Mouse (Mus musculus): ENCODE data around the gene Nudc. TPM values are rescaled to one million over a fixed set of nuclear protein-coding genes. Genes with fewer than 3 reads are reported as not detected.

Nudc gene
- polyA plus RNA-seq, 1 experiment, result 231 TPM

DNA sequence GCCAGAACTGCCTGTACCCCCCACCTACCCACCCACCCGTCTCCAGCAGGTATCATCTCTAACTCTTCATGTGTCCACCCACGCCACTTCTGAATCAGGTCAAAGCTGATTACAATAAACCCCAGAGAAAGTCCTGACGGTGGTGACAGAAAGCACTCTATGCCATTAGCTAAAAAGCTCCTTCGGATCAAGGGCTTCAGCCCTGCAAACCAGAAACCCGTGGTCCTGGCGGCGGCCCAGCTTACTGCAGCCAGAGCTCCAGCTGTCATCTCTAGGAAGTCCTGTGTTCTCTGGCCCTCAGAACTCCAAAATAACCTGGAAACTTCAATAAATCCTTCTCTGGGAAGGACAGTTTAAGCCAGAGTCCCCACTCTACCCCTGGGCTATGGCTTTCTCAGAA is 50.1 kb downstream of the Nudc start:
- no peak for TF ChIP-seq POLR2A (IDR thresholded peaks at IDR 0.05; ENCODE audit: borderline replicate concordance, insufficient read depth, low read length)
- no peak for TF ChIP-seq CTCF (IDR thresholded peaks at IDR 0.05; ENCODE audit: borderline replicate concordance, insufficient read depth, low read depth, low read length)
- H3K4me1 ChIP-seq (ENCODE audit: control insufficient read depth, insufficient read depth, low read length), result peaks cover 9% of the 10 kb centered on the region
- peak; percentile 70 to 71 for DNase-seq
- H3K27me3 ChIP-seq (ENCODE audit: control insufficient read depth, insufficient read depth, low read length), result no peaks in the 10 kb centered on the region
- peak overlapping the region; percentile 92 for H3K4me3 ChIP-seq (replicated peaks; ENCODE audit: insufficient read depth, low read depth, low read length)
- 7% methylated on average over 7 of the region's 7 CpGs for WGBS
- peak overlapping the region; percentile 95 for H3K27ac ChIP-seq (ENCODE audit: insufficient read depth, low read length)

GRCm38 (mm10) chr4:133494867-133495266 is 50.9 kb downstream of the Nudc start:
- Histone ChIP-seq H3K4me3 (replicated peaks; ENCODE audit: insufficient read depth, low read depth, low read length) (no peak overlapping the region), H3K27ac (ENCODE audit: insufficient read depth, low read length) (no peak overlapping the region), H3K4me1 (ENCODE audit: control insufficient read depth, insufficient read depth, low read length) (peaks cover 9% of the 10 kb centered on the region), H3K27me3 (ENCODE audit: control insufficient read depth, insufficient read depth, low read length) (no peaks in the 10 kb centered on the region)
- TF ChIP-seq POLR2A (IDR thresholded peaks at IDR 0.05; ENCODE audit: borderline replicate concordance, insufficient read depth, low read length) (no peak), CTCF (IDR thresholded peaks at IDR 0.05; ENCODE audit: borderline replicate concordance, insufficient read depth, low read depth, low read length) (no peak)
- WGBS, result 70% methylated on average over 4 of the region's 4 CpGs
- no peak for DNase-seq

GRCm38 (mm10) chr4:133494432-133494831 is 51.4 kb downstream of the Nudc start:
- TF ChIP-seq CTCF (IDR thresholded peaks at IDR 0.05; ENCODE audit: borderline replicate concordance, insufficient read depth, low read depth, low read length) (peak; percentile 81), POLR2A (IDR thresholded peaks at IDR 0.05; ENCODE audit: borderline replicate concordance, insufficient read depth, low read length) (no peak)
- H3K27ac ChIP-seq (ENCODE audit: insufficient read depth, low read length), result no peak overlapping the region
- H3K4me3 ChIP-seq (replicated peaks; ENCODE audit: insufficient read depth, low read depth, low read length), result peak overlapping the region; percentile 54
- H3K27me3 ChIP-seq (ENCODE audit: control insufficient read depth, insufficient read depth, low read length), result no peaks in the 10 kb centered on the region
- WGBS, result 1% methylated on average over 12 of the region's 12 CpGs
- DNase-seq, result peak; percentile 79 to 89
- H3K4me1 ChIP-seq (ENCODE audit: control insufficient read depth, insufficient read depth, low read length), result peaks cover 10% of the 10 kb centered on the region

GRCm38 (mm10) chr4:133493895-133494294 is 51.9 kb downstream of the Nudc start:
- WGBS, result 20% methylated on average over 9 of the region's 12 CpGs
- Histone ChIP-seq H3K27me3 (ENCODE audit: control insufficient read depth, insufficient read depth, low read length) (no peaks in the 10 kb centered on the region), H3K27ac (ENCODE audit: insufficient read depth, low read length) (no peak overlapping the region), H3K4me3 (replicated peaks; ENCODE audit: insufficient read depth, low read depth, low read length) (peak overlapping the region; percentile 54), H3K4me1 (ENCODE audit: control insufficient read depth, insufficient read depth, low read length) (peaks cover 13% of the 10 kb centered on the region)
- TF ChIP-seq CTCF (IDR thresholded peaks at IDR 0.05; ENCODE audit: borderline replicate concordance, insufficient read depth, low read depth, low read length), result no peak
- TF ChIP-seq POLR2A (IDR thresholded peaks at IDR 0.05; ENCODE audit: borderline replicate concordance, insufficient read depth, low read length), result no peak
- no peak for DNase-seq

DNA sequence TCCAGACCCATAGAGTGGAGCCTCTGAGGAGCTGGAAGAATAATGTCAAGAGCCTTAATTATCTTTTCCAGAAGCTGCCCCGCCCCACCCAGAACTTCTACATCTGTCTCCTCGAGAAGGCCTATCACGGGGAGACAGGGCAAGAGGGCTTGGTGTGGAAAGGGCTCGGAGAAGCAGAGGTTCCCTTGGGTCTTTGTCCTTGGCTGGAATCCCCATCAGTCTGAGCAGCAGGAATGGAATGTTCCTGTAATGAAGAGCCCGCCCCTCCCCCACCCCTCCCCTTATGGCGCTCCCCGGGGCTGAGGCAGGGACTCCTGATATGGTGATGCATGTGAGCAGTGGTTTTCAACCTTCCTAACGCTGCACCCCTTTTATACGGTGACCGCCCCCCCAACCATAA is 54.0 kb downstream of the Nudc start:
- no peak overlapping the region for H3K27ac ChIP-seq (ENCODE audit: insufficient read depth, low read length)
- DNase-seq, result no peak
- WGBS, result 45% methylated on average over 10 of the region's 10 CpGs
- TF ChIP-seq CTCF (IDR thresholded peaks at IDR 0.05; ENCODE audit: borderline replicate concordance, insufficient read depth, low read depth, low read length), result no peak
- TF ChIP-seq POLR2A (IDR thresholded peaks at IDR 0.05; ENCODE audit: borderline replicate concordance, insufficient read depth, low read length), result no peak
- H3K27me3 ChIP-seq (ENCODE audit: control insufficient read depth, insufficient read depth, low read length), result no peaks in the 10 kb centered on the region
- peaks cover 13% of the 10 kb centered on the region for H3K4me1 ChIP-seq (ENCODE audit: control insufficient read depth, insufficient read depth, low read length)
- no peak overlapping the region for H3K4me3 ChIP-seq (replicated peaks; ENCODE audit: insufficient read depth, low read depth, low read length)

- Histone ChIP-seq H3K27me3 (ENCODE audit: control insufficient read depth, insufficient read depth, low read length) (no peaks in the 10 kb centered on the region), H3K27ac (ENCODE audit: insufficient read depth, low read length) (no peak overlapping the region), H3K4me3 (replicated peaks; ENCODE audit: insufficient read depth, low read depth, low read length) (no peak overlapping the region), H3K4me1 (ENCODE audit: control insufficient read depth, insufficient read depth, low read length) (peaks cover 6% of the 10 kb centered on the region)
- 37% methylated on average over 4 of the region's 4 CpGs for WGBS
- no peak for TF ChIP-seq CTCF (IDR thresholded peaks at IDR 0.05; ENCODE audit: borderline replicate concordance, insufficient read depth, low read depth, low read length)
- no peak for TF ChIP-seq POLR2A (IDR thresholded peaks at IDR 0.05; ENCODE audit: borderline replicate concordance, insufficient read depth, low read length)
- no peak for DNase-seq
These were observed 56.1 kb downstream of the Nudc start for GRCm38 (mm10) chr4:133489489-133490245.

DNA sequence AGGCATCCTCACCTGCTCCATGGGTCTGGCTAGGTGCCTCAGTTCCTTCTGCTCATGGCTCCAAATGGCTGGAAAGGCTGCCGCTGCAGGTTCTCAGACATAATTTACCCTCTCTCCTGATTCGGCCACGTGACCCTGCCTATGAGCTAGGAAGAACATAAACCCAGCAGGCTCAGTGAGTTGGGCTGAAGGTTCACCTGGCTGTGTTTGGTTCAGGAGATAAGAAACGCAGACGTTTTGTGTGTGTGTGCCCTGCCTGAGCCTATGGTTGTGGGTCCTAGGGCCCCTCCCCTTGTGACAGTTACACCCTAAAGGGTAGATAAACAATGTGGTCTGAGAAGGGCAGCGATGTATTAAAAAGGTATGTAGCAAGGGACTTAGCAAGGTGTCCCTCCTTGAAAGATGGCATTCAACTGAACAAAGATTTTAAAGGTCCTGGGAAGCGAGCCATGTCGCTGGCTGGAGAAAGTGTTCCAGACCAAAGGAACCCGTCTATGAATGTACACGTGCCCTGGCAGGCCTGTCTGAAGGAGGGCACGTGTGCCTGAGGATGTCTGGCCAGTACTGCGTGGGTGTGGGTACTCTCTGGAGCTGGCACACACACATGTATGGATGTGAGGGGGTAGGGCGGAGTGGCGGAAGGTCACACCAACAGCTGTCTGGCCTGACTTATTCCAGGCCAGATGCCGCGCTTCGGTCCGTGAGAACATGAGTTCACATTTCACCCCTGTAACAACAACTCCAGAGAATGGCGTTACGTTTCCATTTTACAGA is 57.0 kb downstream of the Nudc start:
- DNase-seq, result no peak
- WGBS, result 66% methylated on average over 20 of the region's 20 CpGs
- TF ChIP-seq CTCF (IDR thresholded peaks at IDR 0.05; ENCODE audit: borderline replicate concordance, insufficient read depth, low read depth, low read length) (no peak), POLR2A (IDR thresholded peaks at IDR 0.05; ENCODE audit: borderline replicate concordance, insufficient read depth, low read length) (no peak)

More for the DNA sequence above, 57.0 kb downstream of the Nudc start:
- no peaks in the 10 kb centered on the region for H3K27me3 ChIP-seq (ENCODE audit: control insufficient read depth, insufficient read depth, low read length)
- H3K4me3 ChIP-seq (replicated peaks; ENCODE audit: insufficient read depth, low read depth, low read length), result no peak overlapping the region
- H3K4me1 ChIP-seq (ENCODE audit: control insufficient read depth, insufficient read depth, low read length), result peaks cover 6% of the 10 kb centered on the region; the same call in 1 of the 2 replicates
- no peak overlapping the region for H3K27ac ChIP-seq (ENCODE audit: insufficient read depth, low read length)
